Mouse (Mus musculus): ENCODE data around the gene Best2. TPM values are rescaled to one million over a fixed set of nuclear protein-coding genes. Genes with fewer than 3 reads are reported as not detected.
A peak's percentile ranks its signal among the peaks of the same experiment; 100 is the strongest.

Best2 gene
- polyA plus RNA-seq, 1 experiment from 2014 or later = not detected

DNA sequence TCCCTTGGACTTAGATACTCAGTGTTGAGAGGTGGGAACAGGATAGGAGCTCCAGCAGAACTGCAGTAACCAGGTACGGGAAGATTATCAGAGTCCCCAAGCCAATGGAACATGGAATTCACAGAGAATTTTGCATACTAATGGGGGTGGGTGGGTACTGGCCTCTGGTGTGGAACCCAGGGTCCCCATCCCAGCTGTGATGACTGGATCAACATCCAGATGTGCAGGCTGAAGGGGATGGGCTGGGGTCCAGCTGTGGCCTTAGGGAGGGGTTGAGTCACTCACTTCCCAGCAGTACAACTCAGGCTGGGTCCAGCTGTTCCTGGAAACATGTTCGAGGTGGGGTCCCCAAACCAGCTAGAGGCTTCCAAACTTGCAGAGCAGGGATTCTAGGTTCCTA lies 26.4 kb downstream of the Best2 start:
- H3K9ac ChIP-seq = no peak overlapping the region
- no peak for ATAC-seq (ENCODE audit: low FRiP score)
- H3K4me3 ChIP-seq (replicated peaks) = no peak overlapping the region
- no peaks in the 10 kb centered on the region for H3K36me3 ChIP-seq (replicated peaks)
- no peak overlapping the region for H3K27ac ChIP-seq
- no peak overlapping the region for H3K4me2 ChIP-seq
- H3K9me3 ChIP-seq = no peaks in the 10 kb centered on the region
- peaks cover 36% of the 10 kb centered on the region for H3K4me1 ChIP-seq
- peaks cover 64% of the 10 kb centered on the region for H3K27me3 ChIP-seq
- 78% methylated on average over 2 of the region's 2 CpGs for WGBS

DNA sequence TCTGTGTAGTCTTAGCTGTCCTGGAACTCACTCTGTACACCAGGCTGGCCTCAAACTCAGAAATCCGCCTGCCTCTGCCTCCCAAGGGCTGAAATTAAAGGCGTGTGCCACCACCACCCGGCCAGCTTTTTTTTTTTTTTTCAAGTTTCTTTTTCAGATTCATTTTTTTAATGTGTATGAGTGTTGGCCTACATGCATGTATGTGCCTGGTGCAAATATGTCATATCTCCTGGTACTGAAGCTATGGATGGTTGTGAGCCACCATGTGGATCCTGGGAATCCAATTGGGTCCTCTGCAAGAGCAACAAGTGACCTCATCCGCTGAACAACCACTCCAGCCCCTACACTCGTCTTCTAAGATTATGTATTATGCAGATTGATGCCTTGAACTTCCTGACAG lies 26.9 kb downstream of the Best2 start:
- H3K9me3 ChIP-seq = no peaks in the 10 kb centered on the region
- H3K9ac ChIP-seq = no peak overlapping the region
- 82% methylated on average over 5 of the region's 5 CpGs for WGBS
- no peak overlapping the region for H3K4me3 ChIP-seq (replicated peaks)
- no peaks in the 10 kb centered on the region for H3K36me3 ChIP-seq (replicated peaks)
- no peak overlapping the region for H3K4me2 ChIP-seq
- no peak overlapping the region for H3K27ac ChIP-seq
- peaks cover 64% of the 10 kb centered on the region for H3K27me3 ChIP-seq
- no peak for ATAC-seq (ENCODE audit: low FRiP score)
- H3K4me1 ChIP-seq = peaks cover 36% of the 10 kb centered on the region

DNA sequence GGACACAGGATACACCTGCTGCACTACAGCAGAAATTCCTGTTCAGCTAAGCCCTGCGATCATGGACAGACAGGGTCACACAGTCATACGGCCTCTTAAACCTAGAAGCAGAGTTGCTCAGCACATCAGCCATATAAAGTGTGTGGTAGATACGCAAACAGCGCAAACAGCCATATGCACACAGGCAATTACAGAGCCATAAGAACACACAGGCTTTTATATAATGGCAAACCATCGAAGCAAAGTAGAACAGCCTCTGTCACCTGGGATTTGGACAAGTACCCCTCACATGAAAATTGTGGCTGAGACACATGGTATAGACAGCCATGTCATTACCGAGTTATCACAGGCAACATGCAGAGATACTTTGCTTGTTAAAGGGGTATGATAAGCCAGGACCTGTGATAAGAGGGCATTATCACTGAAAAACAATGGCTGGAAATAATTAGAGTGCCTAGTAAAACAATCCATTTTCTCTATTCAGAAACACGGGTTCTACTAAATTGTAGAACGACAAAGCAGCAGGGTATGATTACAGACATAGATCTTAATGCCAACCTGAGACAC lies 27.9 kb downstream of the Best2 start:
- H3K4me1 ChIP-seq = peaks cover 39% of the 10 kb centered on the region
- no peaks in the 10 kb centered on the region for H3K36me3 ChIP-seq (replicated peaks)
- peaks cover 72% of the 10 kb centered on the region for H3K27me3 ChIP-seq
- no peaks in the 10 kb centered on the region for H3K9me3 ChIP-seq
- H3K4me3 ChIP-seq (replicated peaks) = peak overlapping the region; percentile 53
- no peak for ATAC-seq (ENCODE audit: low FRiP score)
- H3K27ac ChIP-seq = no peak overlapping the region
- WGBS = 42% methylated on average over 8 of the region's 8 CpGs
- H3K4me2 ChIP-seq = peak overlapping the region; percentile 98
- peak overlapping the region; percentile 63 for H3K9ac ChIP-seq

DNA sequence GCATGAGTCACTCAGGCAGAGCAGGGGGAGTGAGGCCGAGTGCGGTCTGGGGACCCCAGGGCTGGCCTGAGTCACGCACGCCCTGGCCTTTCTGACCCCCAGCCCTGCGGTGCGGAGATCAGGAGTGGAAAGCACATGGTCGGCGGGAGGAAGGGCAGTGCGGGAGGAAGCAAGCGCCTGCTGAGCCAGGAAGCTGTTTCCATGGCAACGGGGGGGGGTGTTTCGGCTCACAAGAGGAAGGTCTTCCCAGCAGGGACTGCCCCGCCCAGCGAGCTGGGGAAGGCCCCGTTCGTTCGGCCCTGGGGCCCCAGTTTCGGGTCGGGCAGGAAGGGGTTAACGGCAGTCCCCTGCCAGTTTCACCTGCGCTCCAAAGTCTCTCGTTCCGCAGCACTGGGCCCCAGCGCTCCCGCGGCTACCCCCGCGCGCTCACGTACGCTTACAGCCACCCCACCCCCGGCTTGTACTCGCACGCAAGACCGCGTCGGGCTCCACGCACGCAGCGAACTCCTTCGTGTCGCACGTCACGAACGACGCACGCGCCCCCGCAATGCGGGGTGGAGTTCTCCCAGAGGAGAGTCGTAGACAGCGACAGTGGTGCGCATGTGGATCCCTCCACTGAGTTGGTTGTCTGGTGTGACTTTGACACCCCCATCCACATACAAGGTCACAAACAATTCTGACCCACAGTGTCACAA lies 28.5 kb downstream of the Best2 start:
- Histone ChIP-seq H3K27ac (no peak overlapping the region), H3K4me2 (peak overlapping the region; percentile 98), H3K9me3 (no peaks in the 10 kb centered on the region), H3K27me3 (peaks cover 78% of the 10 kb centered on the region), H3K4me1 (peaks cover 39% of the 10 kb centered on the region), H3K36me3 (replicated peaks) (no peaks in the 10 kb centered on the region), H3K9ac (peak overlapping the region; percentile 63), H3K4me3 (replicated peaks) (peak overlapping the region; percentile 53)
- peak; percentile 5; the same call in 1 of the 2 replicates for ATAC-seq (ENCODE audit: low FRiP score)
- WGBS = under 1% methylated on average over 51 of the region's 53 CpGs

DNA sequence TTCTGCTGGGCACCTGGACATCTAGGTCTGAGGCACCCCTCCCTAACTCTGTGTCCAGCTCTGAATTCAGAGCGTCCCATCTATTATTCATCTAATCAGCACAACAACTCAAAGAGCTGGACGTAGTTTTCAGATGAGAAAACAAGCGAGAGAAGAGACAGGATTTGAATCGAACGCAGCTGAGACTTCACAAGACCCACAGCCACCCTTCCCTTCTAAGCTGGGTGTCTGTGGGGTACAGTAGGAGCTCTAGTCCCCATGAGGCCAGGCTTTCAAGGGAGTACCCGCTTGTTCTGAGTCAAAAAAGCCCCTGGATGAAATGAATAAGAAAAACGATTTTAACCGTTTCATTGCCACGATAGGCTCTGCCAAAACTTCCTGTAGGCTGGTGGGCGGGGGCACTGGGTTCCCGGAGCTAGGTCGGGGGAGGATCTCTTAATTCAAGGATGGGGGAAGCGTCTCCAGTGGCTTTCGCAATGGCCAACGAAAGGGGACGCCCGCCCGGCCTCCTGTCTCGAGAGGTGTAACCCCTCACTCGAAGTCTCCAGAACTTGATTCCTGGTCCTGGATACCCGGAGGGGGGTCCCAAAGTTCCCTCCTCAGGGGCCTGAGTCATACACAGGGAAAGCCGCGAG lies 29.2 kb downstream of the Best2 start:
- WGBS = 1% methylated on average over 23 of the region's 23 CpGs
- 0 out of 2 replicates have a peak overlapping the region, but pooled peaks have one; percentile 36 for H3K27ac ChIP-seq
- H3K9ac ChIP-seq = peak overlapping the region; percentile 63
- H3K27me3 ChIP-seq = peaks cover 84% of the 10 kb centered on the region
- ATAC-seq (ENCODE audit: low FRiP score) = no peak
- H3K4me2 ChIP-seq = peak overlapping the region; percentile 98
- no peaks in the 10 kb centered on the region for H3K36me3 ChIP-seq (replicated peaks)
- peak overlapping the region; percentile 53 for H3K4me3 ChIP-seq (replicated peaks)
- H3K4me1 ChIP-seq = peaks cover 42% of the 10 kb centered on the region
- H3K9me3 ChIP-seq = no peaks in the 10 kb centered on the region

DNA sequence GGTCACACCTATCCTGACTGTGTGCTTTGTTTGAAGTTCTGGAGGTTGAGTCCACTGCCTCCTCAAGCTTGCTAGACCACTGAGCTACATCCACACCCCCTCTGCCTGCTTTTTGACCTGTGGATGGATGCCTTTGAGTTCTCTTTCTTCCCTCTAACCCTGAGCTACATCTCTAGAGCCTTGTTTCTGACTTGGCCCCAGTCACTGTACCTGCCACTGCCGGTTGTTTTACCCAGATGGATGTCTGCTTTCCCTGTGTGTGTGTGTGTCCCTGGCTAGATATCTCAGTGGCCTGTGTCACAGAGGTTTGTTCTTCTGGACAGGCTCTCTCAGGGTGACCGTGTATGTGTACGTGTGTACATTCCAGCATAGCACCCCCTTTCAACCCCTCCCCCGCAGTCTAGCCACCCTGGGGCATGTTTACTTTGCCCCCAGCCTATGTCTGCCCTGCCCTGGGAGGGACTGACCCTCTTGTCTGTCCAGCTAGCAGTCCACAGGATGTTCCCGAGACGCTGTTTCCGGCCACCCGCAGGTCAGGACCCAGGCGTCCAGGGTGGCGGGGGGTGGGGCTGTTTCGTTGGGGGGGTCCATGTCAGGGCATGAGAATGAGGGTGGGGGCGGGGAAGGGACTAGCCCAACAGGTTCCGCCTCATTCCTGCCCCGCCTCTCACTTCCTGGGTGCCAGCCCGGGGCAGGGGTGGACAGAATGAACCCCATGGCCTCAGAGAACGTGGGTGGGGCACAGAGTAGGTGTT lies 29.9 kb downstream of the Best2 start:
- Histone ChIP-seq H3K27ac (0 out of 2 replicates have a peak overlapping the region, but pooled peaks have one; percentile 36), H3K4me2 (peak overlapping the region; percentile 98), H3K9me3 (no peaks in the 10 kb centered on the region), H3K36me3 (replicated peaks) (no peaks in the 10 kb centered on the region), H3K4me1 (peaks cover 47% of the 10 kb centered on the region), H3K27me3 (peaks cover 90% of the 10 kb centered on the region), H3K4me3 (replicated peaks) (peak overlapping the region; percentile 53; the same call in 1 of the 2 replicates), H3K9ac (peak overlapping the region; percentile 63; the same call in 1 of the 2 replicates)
- WGBS = 23% methylated on average over 16 of the region's 16 CpGs
- no peak for ATAC-seq (ENCODE audit: low FRiP score)

DNA sequence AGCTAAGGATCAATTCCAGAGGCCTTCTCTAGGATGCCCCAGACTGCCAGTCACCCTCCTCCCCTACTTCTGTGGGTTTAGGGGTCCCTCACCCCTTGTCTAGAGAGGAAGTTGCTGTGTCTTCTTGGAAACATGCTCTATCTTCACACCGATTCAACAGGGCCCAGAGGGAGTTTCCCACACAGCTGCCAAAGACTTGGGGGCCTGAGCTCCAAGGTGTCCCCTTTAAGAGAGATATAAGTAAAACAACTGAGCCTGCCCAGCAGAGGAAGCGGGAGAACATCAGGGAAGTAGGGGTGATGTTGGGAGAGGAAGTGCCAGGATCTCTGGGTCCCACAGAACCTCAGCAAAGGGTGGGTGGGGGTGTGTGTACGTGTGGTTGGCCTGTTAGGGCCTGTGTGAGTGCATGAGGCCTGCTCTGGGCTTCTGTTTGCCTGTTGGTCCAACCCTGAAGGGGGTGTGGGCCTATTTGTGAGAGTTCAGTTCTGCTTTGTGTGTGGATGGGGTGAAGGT lies 31.8 kb downstream of the Best2 start:
- H3K4me3 ChIP-seq (replicated peaks) = no peak overlapping the region
- H3K27me3 ChIP-seq = peaks cover 93% of the 10 kb centered on the region
- H3K4me1 ChIP-seq = peaks cover 62% of the 10 kb centered on the region
- no peaks in the 10 kb centered on the region for H3K9me3 ChIP-seq
- H3K4me2 ChIP-seq = no peak overlapping the region
- no peak overlapping the region for H3K27ac ChIP-seq
- no peak overlapping the region for H3K9ac ChIP-seq
- ATAC-seq (ENCODE audit: low FRiP score) = no peak
- WGBS = 73% methylated on average over 3 of the region's 3 CpGs
- no peaks in the 10 kb centered on the region for H3K36me3 ChIP-seq (replicated peaks)

DNA sequence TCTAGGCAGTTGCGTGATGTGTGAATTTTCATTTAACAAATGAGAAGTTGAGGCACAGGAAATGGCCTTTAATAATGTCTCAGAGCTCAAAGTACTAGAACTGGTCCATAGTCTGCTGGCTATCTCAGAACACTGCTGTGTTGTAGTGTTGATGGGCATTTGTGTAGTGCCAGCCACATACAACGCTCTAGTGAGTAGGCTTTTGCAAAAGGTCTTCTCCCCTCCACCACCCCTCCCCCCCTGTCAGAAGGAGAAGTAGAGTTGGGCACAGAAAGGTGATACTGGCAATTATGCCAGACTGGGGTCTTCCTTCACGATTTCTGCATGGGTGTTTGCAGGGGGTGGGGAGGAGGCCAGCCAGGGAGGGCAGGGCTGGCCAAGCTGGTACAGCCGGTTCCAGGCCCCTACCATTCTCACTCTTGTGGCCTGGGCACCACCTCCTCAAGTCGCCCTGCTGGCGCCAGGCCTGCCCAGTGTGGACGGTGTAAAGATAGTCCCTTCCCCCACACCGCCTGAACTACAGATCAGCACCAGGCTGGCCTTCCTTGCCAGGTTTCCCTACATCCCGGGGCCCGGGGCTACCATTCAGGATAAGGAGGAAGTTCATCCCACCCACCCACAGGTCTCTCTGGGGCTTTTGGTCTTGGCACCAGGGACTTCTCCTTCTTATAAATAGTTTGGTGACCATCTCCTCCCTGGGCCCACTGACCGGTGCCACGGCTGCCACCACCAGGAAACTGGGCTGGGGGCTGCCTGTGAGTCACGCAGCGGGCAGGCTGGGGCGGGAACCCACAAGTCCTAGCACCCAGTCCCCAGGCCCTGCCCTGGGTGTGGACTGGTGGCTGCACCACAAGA lies 32.5 kb downstream of the Best2 start:
- H3K4me3 ChIP-seq (replicated peaks) = no peak overlapping the region
- H3K9me3 ChIP-seq = no peaks in the 10 kb centered on the region
- 84% methylated on average over 15 of the region's 15 CpGs for WGBS
- no peak overlapping the region for H3K27ac ChIP-seq
- H3K27me3 ChIP-seq = peaks cover 93% of the 10 kb centered on the region
- peaks cover 69% of the 10 kb centered on the region for H3K4me1 ChIP-seq
- no peaks in the 10 kb centered on the region for H3K36me3 ChIP-seq (replicated peaks)
- no peak overlapping the region for H3K9ac ChIP-seq
- no peak for ATAC-seq (ENCODE audit: low FRiP score)
- no peak overlapping the region for H3K4me2 ChIP-seq

DNA sequence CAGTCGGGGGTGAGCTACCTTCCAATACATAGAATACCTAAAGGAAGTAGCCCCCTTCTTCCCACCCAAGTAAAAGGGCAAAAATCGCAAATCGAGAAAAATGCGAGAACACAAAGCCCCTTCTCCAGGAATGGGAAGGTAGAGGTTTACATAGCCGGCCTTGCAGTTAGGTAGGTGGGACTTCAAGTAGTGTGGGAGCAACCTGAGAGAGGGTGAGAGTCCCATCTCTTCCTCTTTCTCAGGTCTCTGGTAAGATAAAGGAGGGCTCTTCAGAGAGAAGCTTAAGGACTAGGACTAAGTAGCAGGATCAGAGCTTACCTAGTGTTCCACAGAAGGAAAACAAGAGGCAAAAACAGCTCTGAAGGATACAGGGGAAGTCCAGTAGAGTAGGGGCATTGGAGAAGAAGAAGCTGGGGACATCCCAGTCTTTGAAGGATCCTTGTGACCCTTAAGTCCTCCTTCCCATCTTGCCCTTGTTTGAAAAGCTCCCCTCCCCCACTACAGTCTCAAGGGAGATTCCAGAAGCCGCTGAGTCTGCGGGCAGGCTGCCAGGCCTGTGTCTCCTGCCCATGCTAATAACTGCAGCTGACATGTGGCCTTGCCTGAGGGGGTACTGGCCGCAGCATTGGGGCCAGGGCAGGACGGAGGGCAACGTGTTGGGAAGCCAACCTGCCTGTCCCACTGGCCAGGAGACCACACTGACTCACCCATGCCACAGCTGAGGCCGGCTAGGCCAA lies 33.5 kb downstream of the Best2 start:
- H3K4me1 ChIP-seq = peaks cover 72% of the 10 kb centered on the region
- WGBS = 39% methylated on average over 11 of the region's 11 CpGs
- no peak overlapping the region for H3K4me3 ChIP-seq (replicated peaks)
- H3K4me2 ChIP-seq = no peak overlapping the region
- ATAC-seq (ENCODE audit: low FRiP score) = no peak
- H3K27ac ChIP-seq = no peak overlapping the region
- H3K9ac ChIP-seq = no peak overlapping the region
- H3K27me3 ChIP-seq = peaks cover 85% of the 10 kb centered on the region
- no peaks in the 10 kb centered on the region for H3K9me3 ChIP-seq
- no peaks in the 10 kb centered on the region for H3K36me3 ChIP-seq (replicated peaks)

DNA sequence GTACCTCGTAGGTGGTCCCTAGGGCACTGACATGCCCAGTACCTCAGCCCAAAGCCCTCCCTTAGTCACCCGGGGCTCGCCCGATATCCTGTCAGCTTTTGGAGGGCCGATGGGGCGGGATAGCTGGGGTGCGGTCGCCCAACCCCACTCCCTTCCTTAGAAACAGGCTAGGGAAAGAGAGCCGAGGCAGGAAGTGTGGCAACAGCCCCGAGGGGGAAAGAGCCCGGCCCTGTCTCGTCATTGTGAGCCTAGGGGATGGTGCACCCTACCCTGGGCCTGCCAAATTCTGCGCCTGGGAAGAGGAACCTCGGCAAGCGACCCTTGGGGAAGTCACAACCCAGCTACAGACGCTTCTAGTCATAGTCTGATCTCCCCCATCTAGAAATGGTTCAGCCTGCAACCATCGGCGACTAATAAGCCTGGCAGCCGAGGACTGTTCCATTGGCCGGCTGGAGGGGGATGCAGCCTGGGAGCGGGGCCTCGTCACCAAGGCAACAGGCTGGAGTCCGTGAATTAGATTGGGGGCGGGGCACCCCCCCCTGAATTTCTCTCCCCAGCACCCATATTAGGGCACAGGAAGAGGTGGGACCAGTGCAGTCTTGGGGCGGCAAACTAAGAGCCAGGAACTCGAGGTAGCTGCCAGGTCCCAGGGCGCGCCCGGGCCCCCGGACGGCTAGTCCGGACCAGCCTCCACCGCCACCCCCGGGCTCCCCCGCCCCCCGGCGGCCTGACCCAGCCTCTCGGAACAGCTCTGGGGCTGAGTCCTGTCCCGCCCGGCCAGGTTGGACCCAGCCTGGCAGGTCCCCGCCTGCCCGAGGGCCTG lies 34.5 kb downstream of the Best2 start:
- Histone ChIP-seq H3K4me2 (peak overlapping the region; percentile 88), H3K36me3 (replicated peaks) (peaks cover 5% of the 10 kb centered on the region), H3K9me3 (no peaks in the 10 kb centered on the region), H3K4me3 (replicated peaks) (peak overlapping the region; percentile 46), H3K9ac (0 out of 2 replicates have a peak overlapping the region, but pooled peaks have one; percentile 13), H3K4me1 (peaks cover 69% of the 10 kb centered on the region), H3K27me3 (peaks cover 75% of the 10 kb centered on the region), H3K27ac (no peak overlapping the region; the same call in 1 of the 2 replicates)
- ATAC-seq (ENCODE audit: low FRiP score) = peak; percentile 19; the same call in 1 of the 2 replicates
- 2% methylated on average over 42 of the region's 42 CpGs for WGBS

Data from forebrain, embryonic 12.5 days (tissue).